Mouse (Mus musculus) forebrain, embryonic 10.5 days (tissue): ENCODE results near the gene Wwtr1. TPM values are rescaled to one million over a fixed set of nuclear protein-coding genes. Genes with fewer than 3 reads are reported as not detected.

Experiments
- DNase-seq: peaks from one replicate; pipeline ENCODE4 v3.0.0-alpha.2; 2017; ENCODE audit warnings: low spot score; ENCODE audit errors: extremely low spot score
- H3K27ac ChIP-seq: fragments of 300-500 bp; sonication (generic); 2 replicates; pipeline ENCODE4 v1.5.1; 2016; ENCODE audit warnings: mild to moderate bottlenecking
- H3K27me3 ChIP-seq: fragments of 300-500 bp; sonication (generic); 2 replicates; pipeline ENCODE4 v1.6.1; 2016; ENCODE audit warnings: mild to moderate bottlenecking; ENCODE audit not compliant: poor library complexity, severe bottlenecking
- H3K36me3 ChIP-seq: fragments of 300-500 bp; sonication (generic); replicated peaks from 2 replicates; pipeline ENCODE4 v1.6.1; 2016; ENCODE audit warnings: mild to moderate bottlenecking, moderate library complexity
- H3K4me1 ChIP-seq: fragments of 300-500 bp; sonication (generic); 2 replicates; pipeline ENCODE4 v1.6.1; 2016
- H3K4me3 ChIP-seq: fragments of 300-500 bp; sonication (generic); 2 replicates; pipeline ENCODE4 v1.5.1; 2016; ENCODE audit warnings: mild to moderate bottlenecking, moderate library complexity
- H3K9me3 ChIP-seq: fragments of 300-500 bp; sonication (generic); 2 replicates; pipeline ENCODE4 v1.6.1; 2016; ENCODE audit warnings: mild to moderate bottlenecking, moderate library complexity
- WGBS: fragments of 180-500 bp; shearing (Covaris S2); methylation state at CpG from one replicate; pipeline ENCODE4 v1.1.7; 2016; 5-methylcytosine and 5-hydroxymethylcytosine counted together
- polyA plus RNA-seq: library from polyadenylated mRNA; unstranded; fragments of >200 nt; fragmentation: Nextera tagmentation; extraction: Ambion mirVana; gene quantifications from 2 replicates; pipeline ENCODE4 v1.2.1, GENCODE M21; 2016

Gene Wwtr1
- 10.6 and 11.3 TPM in 2 replicates for polyA plus RNA-seq

DNA sequence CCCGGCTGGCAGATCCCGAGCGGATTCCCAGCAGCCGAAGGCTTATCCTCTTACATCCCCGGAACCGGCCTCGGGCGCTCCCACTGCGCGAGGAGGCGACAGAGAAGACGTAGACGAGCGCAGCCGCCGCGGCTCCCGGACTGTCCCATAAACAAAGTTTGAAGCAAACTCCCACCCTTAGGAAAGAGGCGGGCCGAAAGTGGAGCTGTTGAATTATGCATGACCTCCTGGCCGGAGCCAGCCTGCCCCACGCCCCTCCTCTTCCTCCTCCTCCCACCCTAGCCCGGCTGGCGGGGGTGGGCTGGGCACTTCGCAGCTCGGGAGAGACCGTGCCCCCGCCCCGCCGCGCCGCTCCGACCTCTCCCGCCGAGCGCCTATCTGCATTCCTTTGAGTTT is at the start of gene Wwtr1:
TSS of gene Wwtr1 (minus strand) at position 251 of the 396 bp plus-strand sequence.
- Histone ChIP-seq H3K9me3 (no peaks in the 10 kb centered on the region), H3K27ac (peak within 1 kb of the TSS; percentile 93), H3K36me3 (peaks cover 16% of the 10 kb centered on the region), H3K27me3 (no peaks in the 10 kb centered on the region), H3K4me1 (peaks cover 38% of the 10 kb centered on the region), H3K4me3 (peak within 1 kb of the TSS; percentile 89)
- peak; percentile 90 for DNase-seq
- under 1% methylated on average over 36 of the region's 36 CpGs for WGBS

DNA sequence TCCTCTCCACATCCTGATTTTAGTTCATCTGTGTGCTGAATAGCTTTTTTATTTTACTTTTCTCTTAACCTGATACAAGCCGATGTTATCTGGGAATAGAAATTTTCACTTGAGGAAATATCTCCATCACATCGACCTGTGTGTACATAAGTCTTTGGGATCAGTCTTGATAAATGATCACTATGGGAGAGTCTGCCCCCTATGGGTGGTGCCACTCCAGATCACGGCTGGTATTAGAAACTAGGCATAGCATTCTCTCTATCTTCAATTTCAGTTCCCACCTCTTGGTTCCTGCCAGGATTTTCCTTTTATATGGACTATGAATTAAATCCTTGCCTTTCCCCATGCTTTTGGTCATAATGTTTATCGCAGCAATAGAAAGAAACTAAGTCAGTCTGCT is 44.0 kb upstream of the Wwtr1 start:
- H3K4me3 ChIP-seq = no peak overlapping the region
- H3K9me3 ChIP-seq = no peaks in the 10 kb centered on the region
- H3K27ac ChIP-seq = no peak overlapping the region
- WGBS = 81% methylated on average over 4 of the region's 4 CpGs
- no peaks in the 10 kb centered on the region for H3K4me1 ChIP-seq
- no peak for DNase-seq
- no peaks in the 10 kb centered on the region for H3K36me3 ChIP-seq
- H3K27me3 ChIP-seq = no peaks in the 10 kb centered on the region

DNA sequence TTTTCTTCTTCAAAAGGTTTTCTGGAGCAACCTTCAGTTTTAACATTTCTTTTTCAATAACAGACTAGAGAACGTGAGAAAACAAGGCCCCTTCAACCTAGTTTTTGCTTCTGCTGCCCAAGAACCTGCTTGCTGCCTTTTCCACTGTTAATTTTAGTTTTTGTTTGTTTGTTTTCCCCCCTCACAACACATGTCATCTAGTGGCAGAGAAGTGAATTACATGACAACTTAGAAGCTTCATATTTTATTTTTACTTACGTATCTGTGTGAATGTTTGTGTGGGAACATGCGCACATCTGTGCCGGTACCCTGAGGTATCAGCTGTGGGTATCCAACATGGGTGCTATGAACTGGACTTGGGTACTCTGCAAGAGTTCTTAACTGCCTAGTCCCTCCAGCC is 39.9 kb upstream of the Wwtr1 start:
- no peak for DNase-seq

DNA sequence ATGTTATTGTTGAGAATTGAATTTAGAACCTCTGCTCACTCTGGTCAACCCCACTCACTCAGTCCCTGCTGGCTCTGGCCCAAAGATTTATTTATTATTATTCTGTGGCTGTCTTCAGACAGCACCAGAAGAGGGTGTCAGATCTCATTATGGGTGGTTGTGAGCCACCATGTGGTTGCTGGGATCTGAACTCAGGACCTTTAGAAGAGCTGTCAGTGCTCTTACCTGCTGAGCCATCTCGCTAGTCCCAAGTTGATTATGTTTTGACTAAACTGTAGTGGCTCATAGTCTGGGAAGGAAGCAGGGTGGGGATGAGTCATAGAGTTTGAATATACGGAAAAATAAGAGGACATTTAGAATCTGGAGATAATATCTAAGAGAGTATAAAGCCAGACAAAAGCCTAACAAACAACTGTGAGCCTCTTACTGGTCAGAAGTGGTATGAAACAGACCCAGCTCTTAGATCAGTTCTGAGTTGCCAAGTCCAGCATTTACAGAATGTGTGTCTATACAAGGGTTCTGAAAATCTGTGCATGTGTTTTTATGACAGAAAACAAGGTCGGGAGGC is 36.8 kb upstream of the Wwtr1 start:
- Histone ChIP-seq H3K4me3 (no peak overlapping the region), H3K27me3 (no peaks in the 10 kb centered on the region), H3K36me3 (no peaks in the 10 kb centered on the region), H3K4me1 (no peaks in the 10 kb centered on the region), H3K9me3 (no peaks in the 10 kb centered on the region), H3K27ac (no peak overlapping the region)
- DNase-seq = no peak
- 84% methylated on average over 3 of the region's 3 CpGs for WGBS

More for the DNA sequence above, 39.9 kb upstream of the Wwtr1 start:
- no peaks in the 10 kb centered on the region for H3K27me3 ChIP-seq
- no peaks in the 10 kb centered on the region for H3K36me3 ChIP-seq
- H3K9me3 ChIP-seq = no peaks in the 10 kb centered on the region
- H3K4me3 ChIP-seq = no peak overlapping the region
- H3K4me1 ChIP-seq = no peaks in the 10 kb centered on the region
- 92% methylated on average over 4 of the region's 4 CpGs for WGBS
- H3K27ac ChIP-seq = no peak overlapping the region

DNA sequence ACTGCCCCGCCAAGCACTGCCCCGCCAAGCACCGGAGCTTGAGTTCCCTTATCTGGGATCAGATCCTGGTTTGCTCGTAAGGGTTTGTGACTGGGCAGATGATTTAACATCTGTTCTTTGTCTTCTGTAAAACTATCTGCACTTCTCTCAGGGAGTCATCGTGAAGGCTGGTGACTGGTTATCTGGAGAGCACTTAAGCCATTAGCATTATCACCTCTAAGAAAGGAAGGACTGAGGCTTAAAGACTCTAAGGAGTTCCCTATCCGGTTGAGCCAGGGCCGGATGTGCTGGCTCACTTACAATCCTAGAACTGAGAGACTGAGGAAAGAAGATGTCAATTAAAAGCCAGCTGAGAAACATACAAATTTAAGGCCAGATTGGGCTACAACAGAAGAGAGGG is 36.1 kb upstream of the Wwtr1 start:
- Histone ChIP-seq H3K4me3 (no peak overlapping the region), H3K9me3 (no peaks in the 10 kb centered on the region), H3K27me3 (no peaks in the 10 kb centered on the region), H3K27ac (no peak overlapping the region), H3K4me1 (no peaks in the 10 kb centered on the region), H3K36me3 (no peaks in the 10 kb centered on the region)
- WGBS = 90% methylated on average over 7 of the region's 7 CpGs
- DNase-seq = no peak

DNA sequence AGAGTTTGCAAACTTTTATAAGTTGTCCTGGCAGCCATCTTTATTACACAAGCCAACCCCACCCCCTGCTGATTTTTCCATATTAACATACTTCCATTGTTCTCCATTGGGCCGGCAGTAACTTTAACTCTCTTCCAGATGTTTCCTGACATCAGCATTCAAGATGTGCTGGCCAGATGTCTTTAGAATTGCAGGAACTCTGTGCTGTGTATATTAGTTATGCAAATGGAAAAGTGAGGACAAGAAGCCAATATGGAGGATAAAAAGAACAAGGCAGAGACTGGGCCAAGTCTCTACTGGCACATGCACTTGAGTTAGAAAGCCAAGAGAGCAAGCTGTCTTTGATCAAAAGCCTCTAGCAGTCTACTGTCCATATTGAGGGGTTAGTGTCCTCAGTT is 28.9 kb upstream of the Wwtr1 start:
- no peaks in the 10 kb centered on the region for H3K36me3 ChIP-seq
- WGBS = 68% methylated on average over 1 of the region's 1 CpGs
- no peak overlapping the region for H3K27ac ChIP-seq

DNA sequence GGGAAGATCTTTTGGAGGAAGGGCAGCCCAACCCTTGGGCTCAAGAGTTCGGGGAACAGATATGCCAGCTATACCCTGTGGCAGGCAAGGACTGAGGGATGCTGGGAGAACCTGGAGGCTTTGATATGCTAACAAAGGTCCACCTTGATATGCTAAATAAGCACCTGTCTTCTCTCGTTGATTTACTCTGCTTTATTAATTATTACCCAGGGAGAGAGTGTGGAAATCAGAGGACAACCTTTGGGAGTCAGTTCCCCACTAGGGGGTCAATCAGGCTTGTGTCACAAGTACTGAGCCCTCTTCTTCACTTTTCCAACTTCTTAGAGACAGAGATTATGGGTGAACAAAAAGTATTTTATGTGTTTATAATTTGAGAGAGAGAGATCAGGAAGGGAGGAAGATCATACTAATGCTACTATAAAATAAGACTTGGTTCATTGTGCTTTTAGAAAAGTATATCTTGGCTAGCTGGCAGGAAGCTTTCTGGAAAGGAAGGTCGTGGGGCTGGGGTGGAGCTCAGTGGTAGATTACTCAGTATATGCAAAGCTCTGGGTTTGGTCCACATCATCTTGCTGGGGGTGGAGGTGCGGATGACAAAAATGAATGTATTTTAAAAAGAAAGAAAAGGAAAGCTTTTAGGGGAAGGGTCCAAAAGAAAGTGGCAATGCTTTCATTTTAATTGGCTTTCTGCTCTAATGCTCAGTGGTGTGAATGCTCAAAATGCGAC is 28.3 kb upstream of the Wwtr1 start:
- H3K27ac ChIP-seq = no peak overlapping the region
- no peaks in the 10 kb centered on the region for H3K36me3 ChIP-seq
- no peak overlapping the region for H3K4me3 ChIP-seq
- 80% methylated on average over 5 of the region's 5 CpGs for WGBS
- no peaks in the 10 kb centered on the region for H3K9me3 ChIP-seq
- H3K4me1 ChIP-seq = no peaks in the 10 kb centered on the region
- DNase-seq = no peak
- no peaks in the 10 kb centered on the region for H3K27me3 ChIP-seq

More for the DNA sequence above, 28.9 kb upstream of the Wwtr1 start:
- no peaks in the 10 kb centered on the region for H3K27me3 ChIP-seq
- DNase-seq = no peak
- H3K4me3 ChIP-seq = no peak overlapping the region
- no peaks in the 10 kb centered on the region for H3K4me1 ChIP-seq
- no peaks in the 10 kb centered on the region for H3K9me3 ChIP-seq

DNA sequence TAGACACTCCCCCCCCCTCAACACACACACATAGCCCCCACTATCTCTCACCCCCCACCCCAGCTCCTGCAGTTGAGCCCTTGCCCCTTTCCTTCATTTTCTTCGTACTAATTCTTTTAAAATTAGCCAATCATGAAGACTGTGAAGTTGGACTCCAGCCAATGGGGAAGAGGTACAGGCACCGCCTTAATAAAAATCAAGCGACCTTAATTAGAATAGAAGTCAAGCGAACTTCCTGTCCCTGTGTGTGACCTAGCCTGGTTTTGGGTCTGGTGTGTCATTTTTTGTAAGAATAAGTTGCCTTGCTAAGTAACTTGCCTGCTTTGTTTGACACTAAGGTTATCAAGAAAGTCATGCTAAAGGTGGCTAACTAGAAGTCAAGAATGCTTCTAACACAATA is 26.9 kb upstream of the Wwtr1 start:
- H3K27ac ChIP-seq = no peak overlapping the region
- H3K4me1 ChIP-seq = no peaks in the 10 kb centered on the region
- no peaks in the 10 kb centered on the region for H3K27me3 ChIP-seq
- H3K9me3 ChIP-seq = no peaks in the 10 kb centered on the region
- H3K4me3 ChIP-seq = no peak overlapping the region
- WGBS = 90% methylated on average over 4 of the region's 4 CpGs
- no peaks in the 10 kb centered on the region for H3K36me3 ChIP-seq
- no peak for DNase-seq

DNA sequence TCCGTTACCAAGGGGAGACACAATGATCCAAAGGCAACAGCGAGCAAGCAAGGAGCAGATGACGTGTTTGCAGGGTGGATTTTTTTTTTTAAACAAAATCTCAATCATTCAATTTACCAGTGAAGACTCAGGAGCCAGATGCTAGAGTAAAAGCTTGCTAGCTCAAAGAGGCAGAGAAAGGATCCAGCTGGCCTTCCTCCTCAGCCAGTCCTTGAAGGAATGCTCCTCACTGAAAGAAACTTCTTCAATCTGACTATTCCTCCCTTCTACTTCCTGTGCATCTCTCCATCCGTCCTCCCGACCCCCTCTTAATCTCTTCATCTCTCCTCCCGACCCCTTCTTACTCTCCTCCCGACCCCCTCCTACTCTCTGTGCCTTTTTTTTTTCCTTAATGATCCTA is 20.9 kb upstream of the Wwtr1 start:
- no peak for DNase-seq
- Histone ChIP-seq H3K27me3 (no peaks in the 10 kb centered on the region), H3K4me3 (no peak overlapping the region), H3K9me3 (no peaks in the 10 kb centered on the region), H3K36me3 (no peaks in the 10 kb centered on the region), H3K27ac (no peak overlapping the region), H3K4me1 (no peaks in the 10 kb centered on the region)
- WGBS = 76% methylated on average over 7 of the region's 7 CpGs

DNA sequence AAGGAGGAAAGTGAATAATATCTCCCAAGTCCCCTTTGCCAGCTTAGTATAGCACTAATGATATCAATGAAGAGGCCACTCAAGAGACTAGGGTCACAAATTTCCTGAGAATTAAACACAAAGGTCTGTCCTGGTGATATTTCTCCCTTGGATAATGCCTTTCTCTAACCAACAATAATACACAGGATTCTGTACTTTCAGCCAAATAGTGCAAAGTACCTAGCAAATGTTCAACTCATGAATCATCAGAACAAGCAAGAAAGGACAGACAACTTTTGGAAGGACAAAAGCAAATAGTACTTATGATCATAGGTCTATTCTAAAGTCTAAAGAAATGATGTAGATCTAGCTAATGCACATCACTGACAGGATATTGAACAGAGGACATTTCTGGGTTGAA is 19.8 kb upstream of the Wwtr1 start:
- no peaks in the 10 kb centered on the region for H3K27me3 ChIP-seq
- no peak for DNase-seq
- H3K4me3 ChIP-seq = no peak overlapping the region
- H3K4me1 ChIP-seq = no peaks in the 10 kb centered on the region
- H3K9me3 ChIP-seq = no peaks in the 10 kb centered on the region
- H3K27ac ChIP-seq = no peak overlapping the region
- H3K36me3 ChIP-seq = no peaks in the 10 kb centered on the region

DNA sequence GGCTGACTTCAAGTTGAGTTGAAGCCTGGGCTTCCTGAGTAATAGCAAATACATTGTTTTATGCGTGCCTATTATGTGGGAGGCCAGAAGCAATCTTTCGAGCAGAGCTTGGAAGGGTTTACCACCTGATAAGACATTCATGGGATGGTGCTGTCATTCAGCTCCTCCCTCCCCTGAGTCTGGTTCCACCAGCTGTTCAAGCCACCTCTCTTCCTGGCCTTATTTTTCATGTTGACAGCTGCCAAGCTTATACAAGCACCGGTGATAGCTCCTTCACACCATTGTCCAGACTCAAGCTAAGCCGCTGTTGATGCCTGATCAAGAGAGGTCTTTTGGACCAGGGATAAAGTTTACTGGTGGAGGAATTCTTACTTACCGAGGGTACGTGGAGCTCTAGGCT is 10.3 kb upstream of the Wwtr1 start:
- no peaks in the 10 kb centered on the region for H3K27me3 ChIP-seq
- no peaks in the 10 kb centered on the region for H3K9me3 ChIP-seq
- no peaks in the 10 kb centered on the region for H3K36me3 ChIP-seq
- no peak overlapping the region for H3K4me3 ChIP-seq
- H3K27ac ChIP-seq = no peak overlapping the region
- H3K4me1 ChIP-seq = no peaks in the 10 kb centered on the region
- DNase-seq = no peak
- 94% methylated on average over 6 of the region's 6 CpGs for WGBS

DNA sequence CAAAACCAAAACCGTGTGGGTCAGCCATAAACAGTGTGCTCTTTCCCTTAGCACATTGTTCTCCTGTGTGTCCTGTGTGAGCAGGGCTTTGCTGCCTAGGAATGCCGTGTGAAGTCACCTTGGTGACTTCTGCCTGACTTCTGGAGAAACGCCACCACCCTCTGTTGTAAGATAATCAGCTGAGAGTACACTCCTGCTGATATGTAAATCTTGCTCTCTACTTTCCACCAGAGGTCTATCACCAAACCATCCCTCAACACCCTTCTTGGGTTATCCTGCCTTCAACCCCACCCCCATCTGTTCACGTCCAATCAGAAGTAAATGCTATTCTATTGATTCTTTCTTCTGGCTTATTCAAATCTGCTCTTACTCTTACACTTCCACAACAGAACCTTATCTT is 7.8 kb upstream of the Wwtr1 start:
- Histone ChIP-seq H3K4me1 (no peaks in the 10 kb centered on the region), H3K27me3 (no peaks in the 10 kb centered on the region), H3K9me3 (no peaks in the 10 kb centered on the region), H3K4me3 (no peak overlapping the region), H3K36me3 (no peaks in the 10 kb centered on the region), H3K27ac (no peak overlapping the region)
- no peak for DNase-seq
- WGBS = 78% methylated on average over 4 of the region's 4 CpGs

DNA sequence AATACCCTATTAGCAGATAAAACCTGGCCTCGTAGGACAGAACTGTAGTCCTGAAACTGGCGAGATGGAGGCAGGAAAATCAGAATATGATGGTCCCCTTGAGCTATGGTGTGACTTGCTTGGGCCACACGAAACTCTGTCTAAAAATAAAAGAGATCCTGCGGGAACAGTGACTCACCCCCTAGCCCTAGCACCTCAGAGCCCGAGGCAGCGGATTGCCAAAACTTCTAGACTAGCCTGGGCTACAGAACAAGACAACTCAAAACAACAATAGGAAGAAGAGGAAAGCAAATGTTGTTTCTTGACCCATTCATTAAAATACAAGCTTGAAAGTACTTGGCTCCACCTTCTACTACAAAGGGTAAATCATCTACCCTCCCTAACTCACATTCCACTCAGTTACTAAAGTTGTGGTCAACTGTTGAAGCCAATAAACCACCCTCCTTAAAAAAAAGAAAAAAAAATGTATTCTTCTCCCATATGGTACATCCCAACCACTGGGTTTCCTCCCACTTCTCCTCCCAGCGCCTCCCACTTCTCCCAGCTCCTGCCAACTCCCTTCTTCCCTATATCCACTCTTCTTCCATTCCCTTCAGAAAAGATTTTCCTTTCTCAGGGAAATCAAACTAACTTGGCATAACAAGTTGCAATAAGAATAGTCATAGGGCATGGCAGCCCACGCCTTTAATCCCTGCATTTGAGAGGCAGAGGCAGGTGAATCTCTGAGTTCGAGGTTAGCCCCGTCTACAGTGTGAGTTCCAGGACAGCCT is 4.9 kb upstream of the Wwtr1 start:
- DNase-seq = no peak
- Histone ChIP-seq H3K27me3 (no peaks in the 10 kb centered on the region), H3K4me3 (no peak overlapping the region), H3K9me3 (no peaks in the 10 kb centered on the region), H3K4me1 (peaks cover 10% of the 10 kb centered on the region), H3K27ac (no peak overlapping the region), H3K36me3 (no peaks in the 10 kb centered on the region)
- WGBS = 90% methylated on average over 10 of the region's 10 CpGs
